Mouse (Mus musculus) brain, embryonic 18.5 days (tissue): ENCODE results near the gene H2-Ob.

Source experiments
- DNase-seq: peaks from one replicate; pipeline ENCODE4 v3.0.0-alpha.2; 2012; ENCODE audit warnings: low read depth, low spot score

H2-Ob gene

GRCm38 (mm10) chr17:34281836-34282235 lies 43.1 kb downstream of the H2-Ob start:
- DNase-seq, result no peak

DNA sequence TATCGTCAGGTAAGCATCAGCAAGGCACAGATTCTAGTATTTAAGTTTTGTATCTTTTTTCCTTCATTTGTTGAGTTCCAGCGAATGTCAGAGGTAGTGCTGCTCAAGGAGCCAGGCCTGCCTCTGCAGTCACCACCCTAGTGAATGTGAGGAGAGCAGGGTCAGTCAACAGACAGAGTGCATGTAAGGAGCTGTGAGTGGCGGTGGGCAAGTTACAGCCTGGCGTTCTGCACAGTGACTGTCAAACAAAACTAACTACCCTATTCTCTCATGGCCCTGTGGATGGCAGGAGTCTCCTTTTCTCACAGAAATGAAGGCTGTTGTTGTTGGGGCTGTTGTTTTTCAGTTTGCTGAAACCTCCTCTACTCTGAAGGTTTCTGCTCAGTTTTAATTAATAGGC lies 46.7 kb downstream of the H2-Ob start:
- no peak for DNase-seq

DNA sequence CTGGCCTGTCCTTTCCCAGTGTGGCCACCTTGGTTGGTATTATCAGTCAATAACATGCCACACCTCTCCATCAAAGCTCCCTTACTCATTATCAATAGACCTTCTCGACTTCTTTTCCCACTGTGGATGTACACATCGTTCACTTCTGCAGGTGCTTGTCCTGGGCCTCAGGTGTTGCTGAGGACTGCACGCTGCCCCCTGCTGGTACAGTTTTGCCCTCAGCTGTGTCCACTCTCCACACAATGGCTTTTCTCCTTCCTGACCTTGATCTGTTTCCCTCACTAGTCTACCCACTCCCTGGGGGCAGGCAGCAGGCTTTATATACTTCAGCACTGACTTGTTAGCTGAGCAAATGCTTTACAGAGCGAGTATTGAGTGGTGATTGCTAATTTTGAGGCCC lies 47.1 kb downstream of the H2-Ob start:
- no peak for DNase-seq

GRCm38 (mm10) chr17:34286501-34286900 lies 47.8 kb downstream of the H2-Ob start:
- DNase-seq, result no peak

DNA sequence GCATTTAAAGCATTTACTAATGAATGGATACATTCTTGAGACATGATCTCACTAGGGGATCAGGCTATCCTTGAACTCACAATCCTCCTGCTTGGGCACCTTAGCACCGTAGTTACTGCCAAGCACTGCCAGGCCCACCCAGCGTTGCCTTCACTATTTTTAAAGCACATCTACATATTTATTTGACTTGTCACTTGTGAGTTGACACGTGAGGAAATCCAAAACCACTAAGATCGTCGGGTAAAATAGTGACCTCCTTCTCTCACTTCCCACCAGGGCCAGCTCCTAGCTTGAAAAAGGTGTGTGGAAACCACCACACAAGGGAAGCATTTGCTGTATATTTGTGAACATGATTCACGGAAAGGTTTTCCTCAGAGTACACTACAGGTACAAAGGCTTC lies 48.3 kb downstream of the H2-Ob start:
- DNase-seq, result no peak

DNA sequence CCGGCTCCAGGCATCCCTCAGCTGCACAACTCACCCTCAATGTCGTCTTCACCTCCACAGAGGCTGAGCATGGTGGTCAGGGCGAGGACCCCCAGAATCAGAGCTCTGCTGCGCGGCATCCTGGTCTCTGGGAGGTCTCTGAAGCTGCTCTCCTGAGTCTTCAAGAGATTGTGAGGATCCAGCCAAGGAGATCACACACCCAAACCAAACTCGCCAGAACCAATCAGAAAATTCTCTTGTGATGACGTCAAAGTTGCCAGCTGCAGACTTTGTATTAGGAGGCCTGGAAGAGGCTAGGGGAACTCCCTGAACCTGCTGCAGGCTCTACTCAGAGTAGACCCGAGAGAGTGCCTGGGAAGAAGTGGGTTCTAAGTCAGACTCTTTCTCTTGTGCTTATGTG lies 48.9 kb downstream of the H2-Ob start, which contains the start of gene H2-Aa:
Gene H2-Aa, minus strand, starts transcription at position 176 of the 400 bp plus-strand sequence.
- no peak for DNase-seq

GRCm38 (mm10) chr17:34288131-34288530 lies 49.4 kb downstream of the H2-Ob start:
- no peak for DNase-seq

- peak; percentile 71 for DNase-seq
Observed at GRCm38 (mm10) chr17:34291609-34292008, 52.9 kb downstream of the H2-Ob start.

DNA sequence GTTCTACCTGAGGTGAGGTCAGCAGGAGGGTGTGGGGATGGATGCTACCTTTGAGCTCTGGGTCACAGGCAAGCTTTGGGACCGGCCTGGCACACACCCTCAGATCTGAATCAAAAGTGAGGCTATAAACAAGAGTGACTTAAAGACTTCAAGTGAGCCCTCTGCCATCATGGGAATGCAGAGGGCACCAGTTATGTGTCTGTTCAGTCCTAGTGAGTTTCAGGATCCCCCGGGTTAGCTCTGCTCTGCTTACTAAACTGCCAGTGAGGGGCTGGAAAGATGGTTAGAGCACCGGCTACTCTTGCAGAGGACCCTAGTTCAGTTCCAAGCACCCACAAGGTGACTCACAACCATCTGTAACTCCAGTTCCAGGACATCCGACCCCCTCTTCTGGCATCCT lies 53.9 kb downstream of the H2-Ob start:
- DNase-seq, result no peak

DNA sequence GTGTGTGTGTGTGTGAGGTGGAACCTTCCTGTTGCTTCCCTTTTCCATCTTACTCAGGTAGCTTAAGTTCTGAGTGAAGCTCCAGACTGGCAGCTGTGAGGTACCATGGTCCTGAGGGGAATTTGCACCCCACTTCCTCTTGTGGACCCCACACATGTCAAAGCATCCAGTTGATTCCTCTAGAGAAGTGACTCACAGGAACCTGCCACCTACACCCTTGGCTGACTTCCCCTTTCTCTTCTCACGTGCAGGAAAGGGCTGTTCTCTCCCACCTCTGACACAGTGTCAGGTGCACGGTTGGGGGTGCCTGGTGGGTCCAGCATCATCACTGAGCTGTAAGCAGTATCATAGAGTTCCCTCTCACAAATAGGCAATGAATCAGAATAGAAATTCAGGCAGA lies 54.8 kb downstream of the H2-Ob start:
- DNase-seq, result no peak

DNA sequence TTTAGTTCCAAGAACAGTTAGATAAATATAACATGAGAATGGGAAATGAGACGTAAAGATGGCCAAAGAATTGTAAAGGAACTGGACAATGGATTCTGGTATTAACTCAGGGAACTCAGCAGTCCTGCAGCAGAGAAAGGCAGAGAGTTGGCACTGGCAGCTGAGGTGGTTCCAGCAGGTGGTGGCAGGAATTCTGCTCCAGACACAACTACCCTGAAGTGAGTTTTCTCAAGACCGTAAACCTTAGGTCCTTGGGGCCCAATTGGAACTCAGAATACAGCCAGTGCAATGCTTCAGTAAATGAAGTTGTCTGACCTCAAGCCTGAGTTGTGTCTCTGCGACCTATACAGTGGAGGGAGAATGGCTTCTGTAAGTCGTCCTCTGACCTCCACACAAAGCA lies 55.5 kb downstream of the H2-Ob start:
- no peak for DNase-seq

- DNase-seq, result no peak
Observed at GRCm38 (mm10) chr17:34295307-34295706, 56.6 kb downstream of the H2-Ob start.

DNA sequence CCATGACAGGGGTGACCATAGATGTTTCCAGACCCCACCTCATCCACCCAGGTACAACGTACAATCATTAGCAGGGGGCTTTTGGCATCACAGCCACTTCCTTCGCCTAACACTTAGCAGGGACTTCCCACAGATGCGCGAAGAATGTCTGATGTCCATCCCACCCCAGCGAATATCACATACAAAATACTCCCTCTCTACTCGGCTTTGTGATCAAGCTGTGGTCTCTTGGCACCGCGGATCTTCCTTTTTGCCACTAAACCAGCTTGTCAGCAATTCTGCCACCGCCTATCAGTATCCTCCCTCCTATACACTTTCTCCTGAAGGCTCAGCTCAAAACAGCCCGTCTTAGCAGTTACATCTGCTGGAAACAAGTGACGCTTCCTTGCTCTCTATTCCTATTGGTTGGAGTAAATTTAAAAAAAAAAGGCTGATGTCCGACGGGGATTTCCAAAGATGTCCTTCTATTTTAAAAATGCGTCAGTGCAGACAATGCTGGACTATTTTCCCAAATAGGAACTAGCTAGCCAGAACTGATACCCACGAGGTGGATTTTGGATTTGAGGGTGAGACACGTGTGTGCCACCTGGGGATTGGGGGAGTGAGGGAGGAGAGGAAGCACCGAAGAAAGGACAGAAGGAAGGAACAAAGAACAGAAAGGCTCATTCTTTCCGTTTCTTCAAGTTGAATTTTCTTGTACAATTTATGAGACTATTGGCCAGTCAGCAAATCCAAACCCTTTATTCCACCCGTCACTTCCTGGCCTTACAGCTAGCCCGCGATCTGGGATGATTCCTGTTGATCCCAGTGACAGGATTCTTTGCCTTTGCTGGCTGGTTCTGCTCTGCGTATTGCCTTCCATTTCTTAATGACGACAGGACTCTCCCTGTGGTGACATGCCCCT lies 57.4 kb downstream of the H2-Ob start:
- peak; percentile 63 for DNase-seq

GRCm38 (mm10) chr17:34299356-34299755 lies 60.7 kb downstream of the H2-Ob start:
- DNase-seq, result no peak

DNA sequence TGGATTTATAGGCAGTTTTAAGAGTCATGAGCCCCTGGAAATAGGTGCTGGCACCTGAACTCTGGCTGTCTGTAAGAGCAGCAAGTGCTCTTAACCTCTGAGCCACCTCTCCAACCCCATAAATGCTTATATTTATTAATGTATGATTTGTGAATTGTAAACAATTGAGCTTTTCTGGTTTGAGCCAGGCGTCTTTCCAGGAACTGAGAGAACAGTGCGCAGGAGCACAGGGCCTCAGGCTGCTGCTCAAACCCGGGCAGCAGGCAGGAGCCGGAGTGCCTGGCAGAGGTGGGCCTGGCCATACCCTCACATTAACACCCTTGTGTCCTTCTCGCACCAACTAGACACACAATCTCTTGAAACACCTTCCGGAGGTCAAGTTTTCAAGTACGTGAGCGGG lies 61.4 kb downstream of the H2-Ob start:
- DNase-seq, result no peak

DNA sequence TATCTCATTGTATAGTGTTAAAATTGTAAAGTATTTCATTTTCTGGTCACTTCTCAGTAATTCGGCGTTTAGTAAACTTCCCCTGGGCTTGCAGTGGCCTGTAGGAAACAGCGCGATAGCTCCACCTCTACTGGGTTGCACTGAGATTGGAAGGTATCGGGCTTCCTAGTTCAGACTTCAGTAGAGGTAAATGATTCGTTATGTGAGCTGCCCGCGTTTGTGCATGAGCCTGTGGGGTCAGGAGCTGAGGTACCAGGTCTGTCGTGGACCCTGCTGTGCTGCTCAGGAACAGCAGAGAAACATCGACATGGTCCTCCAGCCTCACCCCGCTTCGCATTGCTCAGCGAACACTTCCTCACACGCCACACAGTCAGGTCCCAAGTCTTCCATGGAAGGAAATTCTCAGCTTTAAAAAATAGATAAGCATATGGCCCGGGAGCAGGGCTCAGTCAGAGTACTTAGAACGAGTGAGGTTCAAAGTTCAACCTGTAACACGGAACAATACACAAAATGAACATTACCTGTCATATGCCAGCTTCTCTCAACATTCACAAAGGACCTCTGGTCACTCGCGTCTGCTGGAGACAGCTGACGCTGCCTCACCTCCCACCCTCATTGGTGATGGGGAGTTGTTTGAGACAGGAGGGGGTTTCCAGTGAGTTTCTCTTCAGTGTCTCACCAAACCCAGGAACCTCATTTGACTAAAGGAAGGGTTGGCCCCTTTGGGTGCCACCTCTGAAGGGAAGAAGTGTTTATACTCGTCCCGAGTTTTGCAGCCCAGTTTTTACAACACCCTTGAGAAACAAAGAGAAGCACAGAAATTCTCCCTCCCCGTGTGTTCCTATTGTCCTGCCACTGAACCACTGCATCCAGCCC lies 62.2 kb downstream of the H2-Ob start:
- DNase-seq, result no peak

GRCm38 (mm10) chr17:34301670-34302190 lies 63.0 kb downstream of the H2-Ob start:
- no peak for DNase-seq

- DNase-seq, result no peak
Observed at GRCm38 (mm10) chr17:34303789-34304188, 65.1 kb downstream of the H2-Ob start.
